Mouse (Mus musculus) ovary, postnatal 14 days (tissue): Measurements from ENCODE around the gene Stab1.
A peak's percentile ranks its signal among the peaks of the same experiment; 100 is the strongest.

Experiments
- DNase-seq: peaks from one replicate; pipeline ENCODE4 v3.0.0; 2022; ENCODE audit warnings: low spot score

Stab1 gene

DNA sequence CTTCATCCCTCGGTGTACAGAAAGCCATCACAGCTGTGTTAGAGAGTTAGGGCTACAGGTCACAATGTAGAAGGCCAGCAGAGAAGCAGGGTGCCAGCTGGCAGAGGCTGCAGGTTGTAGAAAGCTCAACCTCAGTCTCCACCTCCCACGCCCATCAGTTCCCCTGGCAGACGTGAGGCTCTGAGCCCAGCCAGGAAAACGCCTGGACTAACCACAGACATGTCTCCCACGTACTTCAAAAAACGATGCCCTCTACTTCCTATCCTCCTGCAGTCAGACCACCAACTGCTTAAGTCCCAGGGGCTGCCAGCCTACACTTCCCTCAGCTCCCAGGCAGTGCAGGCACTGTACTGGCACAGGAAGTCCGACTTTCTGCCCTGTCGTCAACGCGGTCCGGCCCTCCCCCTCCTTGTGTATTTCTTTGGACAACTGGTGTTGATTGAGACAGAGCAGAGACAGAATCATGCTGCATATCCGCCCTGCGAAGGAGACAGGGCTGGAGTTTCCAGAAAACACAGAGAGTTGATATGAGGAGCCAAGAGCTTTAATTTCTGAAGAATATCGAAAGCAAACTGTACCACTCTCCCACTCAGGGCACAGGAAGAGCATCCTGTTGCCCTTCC lies 26.6 kb upstream of the Stab1 start:
- DNase-seq, result peak; percentile 69

GRCm38 (mm10) chr14:31194441-31194840 lies 26.0 kb upstream of the Stab1 start:
- DNase-seq, result no peak

DNA sequence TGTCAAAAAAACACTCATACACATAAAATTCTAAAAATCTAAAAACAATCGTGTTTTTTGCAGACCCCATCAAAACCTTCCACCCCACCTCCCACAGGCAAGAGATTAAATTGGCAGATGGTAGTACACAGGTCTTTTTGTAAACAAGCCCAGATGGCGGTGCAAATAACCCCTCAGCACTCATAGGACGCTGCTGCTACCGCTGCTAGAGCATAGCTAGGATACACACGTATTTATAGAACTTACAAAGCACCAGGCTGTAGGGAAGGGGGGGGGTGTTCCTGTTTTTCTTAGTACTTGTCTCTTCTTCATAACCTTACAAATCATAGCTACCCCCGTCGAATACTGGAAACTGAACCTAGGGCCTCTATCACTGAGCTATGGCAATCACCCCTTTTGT lies 25.4 kb upstream of the Stab1 start:
- DNase-seq, result no peak

DNA sequence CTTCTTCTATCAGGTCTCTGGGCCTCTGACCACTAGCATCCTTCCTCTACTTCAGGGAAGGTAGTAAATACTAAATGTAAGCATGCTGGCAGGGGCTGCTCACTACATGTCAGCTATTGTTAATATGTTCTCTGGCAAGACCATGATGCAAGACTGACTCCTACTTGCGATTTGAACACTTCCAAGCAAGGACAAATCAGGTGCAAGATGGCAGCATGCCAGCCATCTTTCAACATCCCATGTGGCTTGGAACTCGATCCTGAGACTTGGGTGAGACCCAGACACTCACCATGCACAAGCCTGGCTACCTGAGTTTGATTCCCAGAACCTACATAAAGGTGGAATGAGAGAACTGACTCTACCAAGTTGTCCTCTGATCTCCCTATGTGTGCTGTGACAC lies 23.5 kb upstream of the Stab1 start:
- no peak for DNase-seq

DNA sequence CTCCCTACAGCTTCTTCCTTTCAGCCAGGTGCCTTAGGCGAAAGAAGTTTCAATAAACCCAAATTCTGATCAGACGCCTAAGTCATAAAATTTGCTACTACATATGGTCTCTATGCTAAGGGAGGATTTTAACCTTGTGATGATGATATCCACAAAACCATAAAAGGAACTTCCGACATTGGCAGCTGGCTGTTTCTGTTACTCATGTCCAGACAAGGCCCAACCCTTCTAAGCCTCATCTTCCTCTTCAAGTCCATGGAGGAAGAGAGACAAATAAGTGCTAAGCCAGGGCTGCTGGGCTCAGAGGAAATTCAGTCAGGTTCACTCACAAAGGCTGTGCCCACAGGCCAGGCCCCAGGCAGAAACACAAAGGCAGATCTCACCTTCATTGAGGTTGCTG lies 20.9 kb upstream of the Stab1 start:
- DNase-seq, result no peak

GRCm38 (mm10) chr14:31188771-31189181 lies 20.3 kb upstream of the Stab1 start:
- DNase-seq, result no peak

- DNase-seq, result no peak
Observed at GRCm38 (mm10) chr14:31186656-31187055, 18.2 kb upstream of the Stab1 start.

GRCm38 (mm10) chr14:31184195-31184594 lies 15.8 kb upstream of the Stab1 start:
- DNase-seq, result no peak

DNA sequence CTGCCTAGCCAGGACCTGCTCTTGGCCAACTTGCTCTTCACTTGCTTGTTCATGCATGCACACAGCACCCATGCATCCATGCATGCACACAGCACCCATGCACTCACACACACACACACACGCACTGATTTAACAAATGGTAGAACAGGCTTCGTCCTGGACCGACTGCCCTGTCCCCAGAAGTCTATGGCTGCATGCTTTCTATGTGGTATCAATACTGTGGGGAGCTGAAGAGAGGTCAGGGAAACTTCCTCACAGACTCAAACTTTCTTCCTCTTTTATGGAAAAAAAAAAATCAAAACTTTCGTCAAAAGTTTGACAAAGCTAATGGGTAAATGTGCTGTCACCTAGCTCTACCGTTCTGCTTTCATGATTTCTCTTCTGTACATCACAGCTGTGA lies 15.1 kb upstream of the Stab1 start:
- DNase-seq, result no peak

- no peak for DNase-seq
Observed at GRCm38 (mm10) chr14:31182786-31183290, 14.4 kb upstream of the Stab1 start.

DNA sequence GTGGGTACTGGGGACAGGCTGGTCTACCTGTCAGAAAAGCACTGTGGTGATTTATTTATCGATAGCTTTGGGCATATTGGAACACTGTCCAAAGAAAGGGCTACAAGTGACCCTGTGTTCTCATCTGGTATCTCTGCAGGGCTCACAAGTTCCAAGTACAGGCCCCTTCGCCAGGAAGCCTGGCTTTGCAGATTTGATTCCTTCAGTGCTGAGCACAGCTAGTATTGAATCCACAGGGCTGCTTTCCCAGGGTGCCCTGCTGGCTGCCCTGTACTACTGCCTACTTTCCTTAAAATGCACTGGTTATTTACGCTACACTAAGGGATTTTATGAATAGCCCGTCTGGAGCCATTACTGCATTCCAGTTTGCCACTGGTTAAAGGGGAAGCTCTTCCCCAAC lies 13.1 kb upstream of the Stab1 start:
- DNase-seq, result no peak

GRCm38 (mm10) chr14:31179677-31180365 lies 11.4 kb upstream of the Stab1 start:
- no peak for DNase-seq

DNA sequence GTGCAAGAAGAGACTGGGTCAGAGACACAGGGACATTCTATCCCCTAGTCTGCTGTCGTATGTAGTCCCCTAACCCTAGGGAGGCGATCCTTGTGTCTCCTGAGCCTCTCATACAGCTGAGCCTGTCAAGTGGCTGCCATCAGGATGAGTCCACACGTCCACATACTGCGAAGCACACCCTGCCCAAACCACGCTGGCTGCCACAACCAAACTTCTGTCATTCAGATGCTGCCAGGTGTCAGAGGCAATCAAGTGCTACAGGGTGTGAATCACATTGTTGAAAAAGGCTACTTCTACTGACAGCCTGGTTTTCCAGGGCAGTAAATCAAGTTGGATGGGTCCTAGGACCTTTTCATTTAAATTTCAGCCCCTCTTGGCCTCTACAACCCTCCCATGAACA lies 9.3 kb upstream of the Stab1 start:
- no peak for DNase-seq

- no peak for DNase-seq
Observed at GRCm38 (mm10) chr14:31177287-31177686, 8.8 kb upstream of the Stab1 start.

GRCm38 (mm10) chr14:31173537-31173936 lies 5.1 kb upstream of the Stab1 start:
- DNase-seq, result no peak

DNA sequence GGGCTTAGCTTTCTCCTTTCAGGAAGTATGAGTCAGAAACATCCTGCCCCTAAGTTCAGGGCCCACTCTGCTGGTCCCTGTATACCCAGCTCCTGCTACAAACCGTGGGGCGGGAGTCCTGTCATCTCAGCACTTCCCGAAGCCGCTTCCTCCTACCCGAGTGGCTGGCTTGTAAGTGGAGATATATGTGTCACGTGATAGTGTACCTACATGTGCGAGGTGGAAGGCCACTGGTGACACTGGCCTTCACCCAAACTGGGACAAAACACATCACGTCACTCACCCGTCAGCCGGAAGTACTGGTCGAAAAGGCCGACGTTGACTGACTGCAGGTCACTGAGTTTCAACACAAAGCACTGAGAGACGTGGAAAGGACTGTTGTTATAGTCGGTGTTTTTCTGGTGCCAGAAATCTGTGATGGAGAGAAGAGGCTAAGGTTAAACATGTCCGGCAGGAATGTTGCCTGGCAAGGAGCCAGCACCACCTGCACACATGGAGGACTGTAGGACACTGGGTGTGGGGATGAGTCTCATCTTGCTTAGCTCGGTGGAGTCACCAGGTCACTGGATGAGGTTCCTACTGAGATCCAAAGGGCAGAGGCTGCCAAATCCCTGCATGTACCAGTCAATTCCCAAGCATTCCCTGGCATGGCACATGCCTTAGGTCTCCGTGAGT lies 4.5 kb upstream of the Stab1 start:
- no peak for DNase-seq

GRCm38 (mm10) chr14:31171821-31172220 lies 3.4 kb upstream of the Stab1 start:
- DNase-seq, result no peak

- DNase-seq, result no peak
Observed at GRCm38 (mm10) chr14:31171386-31171785, 2.9 kb upstream of the Stab1 start.

- DNase-seq, result no peak
Observed at GRCm38 (mm10) chr14:31170963-31171362, 2.5 kb upstream of the Stab1 start.

GRCm38 (mm10) chr14:31169508-31169907 lies 1.1 kb upstream of the Stab1 start:
- no peak for DNase-seq

GRCm38 (mm10) chr14:31166827-31167226 lies 1.6 kb downstream of the Stab1 start:
- DNase-seq, result no peak

DNA sequence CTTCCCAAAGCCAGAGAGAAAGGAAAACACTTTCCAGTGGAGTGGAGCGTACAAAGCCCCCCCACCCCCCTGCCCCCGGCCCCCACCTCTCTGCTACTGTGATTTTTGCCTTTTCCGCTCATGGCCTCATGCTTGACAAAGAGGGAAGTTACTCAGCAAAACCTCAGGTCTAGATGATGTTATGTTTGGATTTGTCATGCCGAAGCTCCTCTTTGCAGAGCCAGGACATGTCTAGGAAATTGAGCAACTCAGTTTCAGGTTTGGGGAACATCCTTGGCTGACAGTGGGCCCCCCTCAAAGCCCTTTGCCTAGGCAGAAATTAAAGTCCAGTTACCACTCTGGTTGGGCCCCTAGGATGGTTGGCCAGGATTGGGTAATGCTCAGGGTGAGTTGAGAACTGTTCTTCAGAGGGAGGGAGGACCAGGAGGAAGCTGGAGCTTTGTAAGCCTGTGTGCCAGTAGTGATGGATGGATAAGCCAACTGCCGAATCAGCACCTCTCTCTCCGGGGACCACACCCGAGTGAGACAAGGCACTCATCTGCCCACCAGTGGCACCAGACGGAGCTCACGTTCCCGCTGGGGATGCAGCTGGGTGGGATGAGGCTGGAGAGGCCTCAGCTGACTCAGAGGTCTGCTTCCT lies 2.3 kb downstream of the Stab1 start:
- DNase-seq, result no peak

DNA sequence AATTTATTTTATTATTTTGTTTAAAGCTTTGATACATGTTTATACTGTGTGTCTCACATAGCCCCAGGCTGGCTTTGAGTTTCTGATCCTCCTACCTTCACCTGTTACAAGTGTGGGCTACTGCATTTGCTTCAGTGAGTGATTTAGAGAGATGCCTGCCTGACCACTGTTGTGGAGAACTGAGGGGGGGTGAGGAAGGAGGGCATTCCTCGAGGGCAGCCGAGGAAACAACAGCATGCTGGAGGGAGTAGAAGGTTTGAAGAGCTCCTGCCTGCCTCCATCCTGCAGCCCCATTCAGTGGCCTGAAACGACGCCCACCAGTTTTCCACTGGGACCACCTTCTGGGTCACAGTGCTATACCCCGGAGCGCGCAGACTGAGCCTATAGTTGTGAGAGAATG lies 3.0 kb downstream of the Stab1 start:
- no peak for DNase-seq
